Mouse (Mus musculus) regulatory T cell (primary cell): ENCODE measurements around the gene Cd200r3.

Experiments used
- in situ Hi-C: fragments of 300-600 bp; cut with MboI, MseI; formaldehyde crosslinking; loops from one replicate; pipeline ENCODE4 v1.15.1; 2025; ENCODE audit warnings: high pct_unique_total_duplicates

The Cd200r3 gene

DNA sequence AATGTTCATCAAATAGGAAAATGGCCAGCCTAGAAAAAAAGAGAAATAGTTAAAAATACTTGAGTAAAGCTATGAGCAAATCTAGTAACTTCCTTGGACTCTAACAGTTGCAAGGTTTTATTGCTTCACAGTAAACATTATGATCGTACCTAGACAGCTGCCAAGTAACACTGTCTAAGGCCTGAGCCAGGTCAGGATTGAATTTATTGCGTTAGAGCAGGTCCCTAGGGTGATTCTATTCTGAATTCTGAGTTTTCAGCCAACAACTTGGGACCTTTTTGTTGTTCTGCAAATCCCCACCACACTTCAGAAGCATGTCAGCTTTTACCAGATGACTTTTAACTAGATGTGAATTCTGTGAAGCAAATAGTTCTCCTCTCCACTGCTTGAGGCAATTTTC lies 87.3 kb downstream of the Cd200r3 start:
- in situ Hi-C loops, result no loop called here
